Mouse (Mus musculus): ENCODE data around the gene Ccdc9.
"Not testable (repeated sequence)": the region's sequence is repeated elsewhere in the genome, so short reads cannot be mapped to it uniquely, and the experiment has no call there.

The Ccdc9 gene

DNA sequence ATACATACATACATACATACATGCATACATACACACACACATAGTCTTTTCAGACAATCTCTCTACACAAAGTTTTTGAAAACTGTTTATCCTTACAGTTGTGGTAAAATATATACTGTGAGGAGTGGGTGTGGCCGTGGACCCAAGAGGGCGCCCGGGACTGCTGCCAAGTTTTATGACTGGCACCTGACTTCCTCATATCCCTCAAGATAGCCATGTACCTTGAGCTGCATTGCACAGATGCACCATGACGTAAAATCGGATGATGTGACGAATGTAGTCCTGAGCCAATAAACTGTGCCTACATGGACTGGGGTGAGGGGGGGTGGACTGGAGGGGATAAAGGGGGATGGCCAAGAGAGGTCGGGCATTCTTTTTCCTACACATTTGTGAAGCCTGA, 20.0 kb downstream of the Ccdc9 start:
- DNase-seq (ENCODE audit: low read depth) = not testable (repeated sequence)

DNA sequence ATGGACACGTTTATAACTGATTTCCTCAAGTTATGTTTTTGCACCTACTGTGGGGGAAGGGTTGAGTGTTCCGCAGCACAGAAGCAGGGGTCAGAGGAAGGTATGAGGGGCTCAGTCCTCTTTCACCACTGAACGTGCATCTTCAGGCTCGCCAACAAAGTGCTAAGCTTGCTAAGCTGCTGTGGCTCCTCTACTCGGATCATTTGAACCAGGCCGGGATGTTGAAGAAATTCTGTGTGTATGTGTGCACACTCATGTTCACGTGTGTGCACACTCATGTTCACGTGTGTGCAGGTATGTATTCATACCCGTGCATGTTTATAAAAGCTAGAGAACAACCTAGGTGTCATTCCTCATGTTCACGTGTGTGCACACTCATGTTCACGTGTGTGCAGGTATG, 20.7 kb downstream of the Ccdc9 start:
- no peak for DNase-seq (ENCODE audit: low read depth)

DNA sequence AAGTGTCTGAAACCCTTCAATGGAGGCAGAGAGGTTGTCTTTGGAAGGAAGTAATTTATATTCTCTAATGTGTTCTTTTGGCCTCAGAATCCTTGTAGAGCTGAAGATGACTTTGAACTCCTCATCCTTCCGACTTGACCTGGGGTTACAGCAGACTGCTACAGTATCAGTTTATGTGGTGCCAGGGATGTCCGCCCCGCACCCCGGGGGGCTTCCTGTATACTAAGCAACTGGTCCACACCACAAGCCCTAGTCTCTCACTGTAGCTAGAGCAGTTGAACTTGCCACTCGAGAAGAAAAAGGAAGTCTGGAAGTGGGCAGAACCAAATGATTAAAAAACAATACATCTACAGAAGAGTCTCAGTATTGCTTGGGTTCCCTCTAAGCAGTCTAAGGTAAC, 22.8 kb downstream of the Ccdc9 start:
- DNase-seq (ENCODE audit: low read depth) = no peak

DNA sequence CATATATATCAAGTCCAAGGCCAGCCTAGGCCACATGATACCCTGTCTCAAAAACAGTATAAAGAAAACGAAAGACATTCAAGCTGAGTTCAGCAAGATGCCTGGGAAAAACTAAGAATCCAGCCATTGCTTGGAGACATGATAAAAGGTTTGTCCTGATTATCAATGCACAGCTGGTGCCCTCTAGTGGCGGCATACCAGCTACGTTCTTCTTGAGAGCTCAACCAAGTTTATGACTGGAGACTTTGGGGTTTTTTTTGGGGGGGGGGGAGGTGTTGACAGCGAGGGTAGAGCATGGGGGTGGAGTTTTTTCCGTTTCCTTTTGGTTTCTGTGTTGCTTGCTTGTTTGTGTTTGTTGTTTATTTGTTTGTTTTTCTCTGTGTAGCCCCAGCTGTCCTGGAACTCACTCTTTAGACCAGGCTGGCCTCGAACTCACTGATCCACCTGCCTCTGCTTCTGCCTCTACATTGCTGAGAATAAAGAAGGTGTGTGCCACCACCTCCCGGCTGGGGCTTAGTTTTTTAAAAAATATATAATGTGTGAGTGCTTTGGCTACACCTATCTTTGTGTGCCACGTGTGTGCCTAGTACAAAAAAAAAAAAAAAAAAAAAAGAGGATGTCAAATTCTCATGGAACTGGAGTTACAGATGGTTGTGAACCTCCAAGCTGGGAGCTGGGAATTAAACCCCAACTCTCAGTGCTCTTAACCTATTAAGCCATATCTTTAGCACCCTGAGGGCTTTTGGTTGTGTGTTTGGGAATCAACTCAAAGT, 23.4 kb downstream of the Ccdc9 start:
- peak; percentile 92 for DNase-seq (ENCODE audit: low read depth)

DNA sequence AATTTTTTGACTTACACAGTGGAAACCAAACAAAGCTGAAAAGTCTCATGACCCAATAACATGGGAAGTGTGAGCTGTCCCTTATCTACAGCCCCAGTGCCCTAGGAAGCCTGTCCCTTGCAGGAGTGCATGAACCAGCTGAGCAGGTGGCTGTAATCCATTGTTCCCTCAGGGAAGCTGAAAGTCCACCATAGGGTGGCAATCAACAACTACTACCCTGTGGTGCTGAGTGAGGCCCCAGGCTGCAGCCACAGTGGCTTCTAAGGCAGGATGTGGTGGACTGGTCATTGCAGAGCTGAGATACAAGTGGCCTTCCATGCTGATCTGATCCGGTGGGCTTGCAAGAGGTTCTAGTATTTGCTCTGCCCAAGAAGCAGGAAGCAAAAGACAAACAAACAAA, 25.5 kb downstream of the Ccdc9 start:
- DNase-seq (ENCODE audit: low read depth) = no peak

DNA sequence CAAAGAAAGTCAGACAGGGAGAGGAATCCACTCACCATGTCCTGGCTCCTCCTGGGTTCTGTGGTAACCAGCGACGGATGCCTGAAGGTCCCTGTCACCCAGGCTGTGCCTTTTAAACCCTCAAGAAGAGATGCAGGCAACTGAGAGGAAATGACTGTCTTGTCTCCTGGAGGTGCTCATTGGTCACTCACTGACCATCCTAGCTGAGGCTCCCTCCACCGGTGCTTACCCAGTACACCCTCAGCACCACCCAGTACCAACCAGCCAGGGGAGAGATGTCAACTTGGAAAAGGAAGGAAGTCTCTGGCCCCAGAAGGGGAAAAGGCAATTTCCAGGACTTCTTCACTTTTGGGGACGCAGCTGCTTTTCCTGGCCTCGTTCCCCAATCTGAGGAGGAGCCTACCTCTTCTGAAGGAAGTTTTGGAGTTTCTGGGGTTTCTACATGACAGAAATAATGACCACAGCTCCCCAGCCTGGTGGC, 27.4 kb downstream of the Ccdc9 start, which contains the start of gene C5ar1:
TSS of gene C5ar1 (minus strand) at position 431 of the 481 bp plus-strand sequence.
- no peak for DNase-seq (ENCODE audit: low read depth)

DNA sequence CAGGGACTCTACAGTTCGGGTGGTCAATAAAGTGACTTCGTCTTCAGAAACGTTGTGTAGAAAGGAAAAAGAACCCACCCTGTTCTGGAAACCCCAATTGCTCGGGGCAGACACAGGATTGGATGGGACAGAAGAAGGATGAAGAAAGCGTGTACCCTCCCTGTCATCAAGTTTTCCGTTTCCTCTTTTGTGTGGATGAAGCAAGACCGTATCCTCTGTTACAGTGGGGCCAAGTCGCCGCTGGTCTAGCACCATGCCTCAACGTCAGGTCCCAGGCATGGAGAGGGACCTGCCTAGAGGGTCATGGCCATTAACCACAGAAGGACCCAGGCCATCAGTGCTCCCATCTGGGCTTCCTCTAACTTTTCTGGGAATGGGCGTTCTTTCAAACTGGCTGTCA, 28.8 kb downstream of the Ccdc9 start:
- no peak for DNase-seq (ENCODE audit: low read depth)

DNA sequence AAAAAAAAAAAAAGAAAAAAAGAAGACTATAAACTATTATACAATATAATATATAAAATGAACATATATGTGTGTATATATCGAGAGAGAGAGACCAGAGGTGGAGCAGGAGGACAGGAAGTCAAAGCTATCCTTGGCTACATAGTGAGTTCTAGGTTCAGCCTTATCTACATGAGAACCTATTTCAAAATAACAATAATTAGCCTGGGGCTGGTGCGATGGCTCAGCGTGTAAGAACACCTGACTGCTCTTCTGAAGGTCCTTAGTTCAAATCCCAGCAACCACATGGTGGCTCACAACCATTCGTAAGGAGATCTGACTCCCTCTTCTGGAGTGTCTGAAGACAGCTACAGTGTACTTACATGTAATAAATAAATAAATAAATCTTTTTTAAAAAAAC, 30.6 kb downstream of the Ccdc9 start:
- DNase-seq (ENCODE audit: low read depth) = not testable (repeated sequence)

DNA sequence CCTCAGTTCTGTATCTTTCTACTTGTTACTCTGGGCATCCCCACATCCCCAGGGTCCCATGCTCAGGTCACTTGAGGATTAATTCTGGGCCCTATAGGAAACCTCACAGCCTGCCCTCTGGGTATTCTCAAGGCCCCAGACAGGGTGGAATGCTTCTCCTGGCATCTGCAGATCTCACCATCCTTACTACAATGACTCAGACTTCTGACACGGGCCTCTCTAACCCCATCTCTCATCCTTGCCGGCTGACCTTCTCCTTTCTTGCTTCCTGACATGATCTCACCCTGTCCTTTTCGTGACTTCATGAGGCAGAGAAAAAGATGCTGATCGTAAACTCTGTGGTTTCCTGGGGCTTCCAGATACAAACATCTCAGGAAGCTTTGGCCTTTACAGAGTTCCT, 32.4 kb downstream of the Ccdc9 start:
- DNase-seq (ENCODE audit: low read depth) = no peak

DNA sequence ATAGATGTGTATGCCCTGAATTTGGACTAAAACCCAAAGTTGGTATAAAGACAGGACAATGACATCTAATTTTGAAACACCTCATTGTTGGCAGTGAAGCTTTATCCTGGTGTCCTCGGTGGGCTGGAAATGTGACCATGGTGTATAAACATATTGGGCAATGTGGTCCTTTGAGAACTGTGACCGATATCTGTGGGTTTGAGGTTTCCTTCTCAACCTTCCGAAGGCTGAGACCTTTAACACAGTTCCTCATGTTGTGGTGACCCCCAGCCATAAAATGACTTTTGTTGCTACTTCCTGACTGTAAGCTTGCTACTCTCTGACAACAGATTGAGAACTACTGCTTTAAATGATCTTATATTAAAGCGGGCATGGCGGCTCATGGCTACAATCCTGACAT, 35.9 kb downstream of the Ccdc9 start:
- DNase-seq (ENCODE audit: low read depth) = no peak

DNA sequence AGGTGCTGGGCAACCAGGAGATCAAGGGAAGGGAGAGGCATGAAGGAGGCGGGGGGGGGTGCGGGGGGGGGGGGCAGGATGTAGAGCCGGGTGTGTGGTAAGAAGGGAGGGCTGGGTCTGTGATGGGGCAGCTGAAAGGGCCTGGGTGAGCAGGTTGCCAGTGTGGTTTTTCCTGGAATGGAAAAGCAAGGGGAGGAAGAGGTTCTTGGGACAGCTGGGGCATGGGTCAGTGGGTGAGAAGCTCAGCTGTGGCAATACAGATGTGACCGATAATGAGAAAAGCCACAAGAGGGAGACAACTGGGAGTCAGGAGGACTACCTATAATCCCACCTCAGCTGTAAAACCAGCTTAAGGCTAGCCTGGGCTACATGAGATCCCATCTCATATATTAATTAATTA, 40.6 kb downstream of the Ccdc9 start:
- DNase-seq (ENCODE audit: low read depth) = no peak

DNA sequence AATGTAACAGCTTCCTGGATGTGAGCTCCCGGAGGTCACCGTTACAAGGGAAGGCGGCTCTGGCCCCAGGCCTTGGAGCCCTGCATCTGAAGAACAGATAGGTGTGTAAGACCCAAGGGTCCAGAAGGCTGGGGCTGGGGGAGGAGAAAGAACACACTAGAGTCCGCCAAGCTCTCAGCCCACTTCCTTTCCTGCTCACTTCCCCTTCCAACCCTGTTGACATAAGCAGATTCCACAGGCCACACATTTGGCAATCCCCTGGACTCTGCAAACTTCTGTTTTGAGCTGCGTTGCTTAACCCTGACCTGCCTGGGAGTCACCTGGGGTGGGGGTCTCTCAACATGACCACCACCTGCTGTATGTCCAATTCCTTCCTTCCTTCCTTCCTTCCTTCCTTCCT, 42.5 kb downstream of the Ccdc9 start, which contains the start of gene C5ar2:
TSS of gene C5ar2 (minus strand) at position 88 of the 400 bp plus-strand sequence.
- no peak for DNase-seq (ENCODE audit: low read depth)

DNA sequence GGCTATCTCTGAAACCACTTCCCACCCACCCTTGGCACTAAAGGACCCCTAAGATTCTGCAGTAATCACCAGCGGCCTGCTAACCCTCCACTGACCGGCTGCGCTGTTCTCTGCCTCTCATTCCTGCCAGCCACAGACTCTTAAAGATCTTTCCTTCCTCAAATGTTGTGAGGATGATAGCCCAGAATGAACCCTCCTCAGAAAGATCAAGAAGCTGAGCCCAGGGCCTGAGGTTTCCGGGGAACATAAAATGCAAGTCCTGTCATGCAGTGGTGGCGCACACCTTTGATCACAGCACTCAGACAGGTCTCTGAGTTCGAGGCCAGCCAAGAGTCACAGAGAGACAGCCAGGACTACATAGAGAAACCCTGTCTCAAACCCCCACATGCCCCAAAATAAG, 44.4 kb downstream of the Ccdc9 start:
- no peak for DNase-seq (ENCODE audit: low read depth)

DNA sequence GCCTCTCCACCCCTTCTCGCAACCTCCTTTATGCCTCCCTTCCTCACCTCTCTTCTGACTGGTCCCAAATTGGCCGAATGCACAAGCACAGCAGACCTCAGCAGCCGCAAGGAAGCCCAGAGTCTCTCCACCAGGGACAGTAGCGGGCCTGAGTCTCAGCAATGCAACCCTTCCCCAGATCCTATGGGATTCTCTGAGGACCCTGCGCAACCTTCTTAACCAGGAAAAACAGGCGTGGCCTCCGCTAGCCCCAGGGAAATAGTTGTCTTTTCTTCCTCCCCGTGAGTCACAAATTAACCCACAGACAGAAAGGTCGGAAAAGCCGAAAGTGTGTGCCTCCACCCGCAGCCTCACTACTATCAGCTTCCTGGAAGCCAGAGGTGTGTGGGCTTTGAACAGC, 44.8 kb downstream of the Ccdc9 start:
- DNase-seq (ENCODE audit: low read depth) = no peak

DNA sequence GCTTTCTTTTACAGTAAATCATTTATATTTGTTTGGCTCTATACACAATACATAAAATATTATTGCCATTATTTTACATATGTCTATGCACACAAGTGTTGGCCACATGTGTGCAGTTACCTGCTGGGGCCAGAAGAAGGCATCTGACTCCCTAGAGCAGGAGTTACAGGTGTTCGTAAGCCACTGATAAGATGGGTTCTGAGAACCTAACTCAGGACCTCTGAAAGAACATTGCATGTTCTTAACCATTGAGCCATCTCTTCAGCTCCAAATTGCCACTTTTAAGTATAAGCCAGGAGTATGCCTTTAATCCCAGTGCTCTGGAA, 45.7 kb downstream of the Ccdc9 start:
- DNase-seq (ENCODE audit: low read depth) = no peak

DNA sequence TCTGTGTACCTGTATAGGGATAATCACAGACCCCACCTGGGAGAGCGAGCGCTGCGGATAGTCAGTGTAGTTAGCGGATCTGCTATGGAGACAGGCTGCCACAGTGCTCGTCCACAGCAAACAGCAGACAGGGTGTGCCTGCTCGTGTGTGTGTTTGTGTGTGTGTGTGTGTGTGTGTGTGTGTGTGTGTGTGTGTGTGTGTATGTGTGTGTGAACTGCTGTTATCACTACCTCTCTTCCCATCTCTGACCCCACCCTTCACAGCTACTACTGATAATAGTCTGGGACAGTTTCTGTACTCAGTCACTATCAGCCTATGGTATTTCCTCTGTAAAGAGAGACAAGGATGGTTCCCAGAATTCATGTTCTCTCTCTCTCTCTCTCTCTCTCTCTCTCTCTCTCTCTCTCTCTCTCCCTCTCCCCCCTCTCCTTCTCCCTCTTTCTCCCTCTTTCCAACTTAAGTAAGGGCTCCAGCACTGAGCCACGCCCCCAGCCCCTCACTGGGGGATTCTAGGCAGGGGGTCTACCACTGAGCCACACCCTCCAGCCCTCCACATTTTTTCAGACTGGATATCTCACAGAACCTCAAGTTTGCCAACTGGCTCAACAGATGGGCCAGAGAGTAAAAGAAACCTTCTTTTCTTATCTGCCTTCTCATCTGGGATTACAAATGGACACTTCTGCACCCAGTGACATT, 46.2 kb downstream of the Ccdc9 start:
- DNase-seq (ENCODE audit: low read depth) = no peak

DNA sequence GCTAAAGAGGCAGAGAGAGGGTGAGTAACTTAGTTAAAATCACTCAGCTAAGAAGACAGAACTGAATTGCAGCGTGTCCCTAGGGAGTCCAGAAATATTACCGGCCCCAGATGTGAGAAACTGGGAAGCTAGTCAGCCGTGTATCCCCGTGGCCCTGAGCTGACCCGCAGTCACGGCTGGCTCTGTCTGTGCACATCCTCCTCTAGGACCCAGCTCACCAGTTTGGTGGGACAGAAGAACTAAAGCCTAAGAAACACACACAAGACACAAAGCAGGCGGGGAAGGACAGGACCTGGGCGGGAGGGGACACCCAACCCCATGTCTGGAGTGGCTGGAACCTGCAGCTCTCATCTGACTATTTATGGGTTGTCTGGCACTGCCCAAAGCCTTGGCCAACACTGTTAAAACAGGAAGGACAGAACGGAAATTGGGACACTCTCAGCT, 47.0 kb downstream of the Ccdc9 start:
- DNase-seq (ENCODE audit: low read depth) = no peak

DNA sequence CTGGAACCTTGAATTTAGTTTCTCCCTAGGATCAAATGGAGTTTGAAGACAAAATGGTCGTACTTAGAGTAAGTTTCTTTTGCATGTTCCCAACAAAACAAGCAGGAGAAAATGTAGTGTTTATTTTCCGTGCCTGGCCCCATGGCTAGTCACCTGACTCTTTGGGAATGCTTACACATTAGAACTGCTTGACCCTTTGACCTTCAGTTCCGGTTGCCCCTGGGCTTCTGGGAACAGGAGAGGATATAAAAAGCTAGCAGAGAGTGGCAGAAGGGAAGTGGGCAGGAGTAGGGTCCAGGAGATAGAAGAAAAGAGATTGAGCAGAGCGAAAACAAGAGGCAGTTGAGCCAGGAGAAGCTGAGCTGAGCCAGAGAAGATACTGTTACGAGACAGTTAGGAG, 56.7 kb downstream of the Ccdc9 start:
- DNase-seq (ENCODE audit: low read depth) = no peak
